Mouse (Mus musculus) CD4-positive naive resting alpha-beta T cell, adult 57 days (primary cell): Measurements from ENCODE around the gene BC030500. TPM values are rescaled to one million over a fixed set of nuclear protein-coding genes. Genes with fewer than 3 reads are reported as not detected.

Experiments
- total RNA-seq: library from RNA; stranded (reverse); gene quantifications from one replicate; pipeline ENCODE4 v1.2.4, GENCODE M21; 2023

BC030500 gene
- total RNA-seq: not detected

GRCm38 (mm10) chr8:58911677-58912076 lies at the start of gene BC030500:
Gene BC030500 (plus strand): TSS chr8:58911755.

GRCm38 (mm10) chr8:58912196-58912839 lies 763 bp downstream of the BC030500 start, which contains the start of gene Galntl6:
Gene Galntl6 (minus strand): TSS chr8:58912640.

Other genes starting within 250 kb of the BC030500 start
- gene Galntl6, start 885 bp downstream of the BC030500 start, total RNA-seq: not detected